Mouse (Mus musculus): ENCODE data around the gene Rab3ip. TPM values are rescaled to one million over a fixed set of nuclear protein-coding genes. Genes with fewer than 3 reads are reported as not detected.

The Rab3ip gene
- 10 to 100 TPM; 87.7 to 90.2 TPM for total RNA-seq (2021)

GRCm38 (mm10) chr10:116950009-116950769 lies at the start of gene Rab3ip:
Gene Rab3ip, minus strand, starts transcription at chr10:116950769.
- DNase-seq, result peak; percentile 94

GRCm38 (mm10) chr10:116998716-116999455 lies 48.3 kb upstream of the Rab3ip start:
- no peak for DNase-seq

- DNase-seq, result peak; percentile 78
Observed at GRCm38 (mm10) chr10:116996236-116996600, 45.6 kb upstream of the Rab3ip start.

DNA sequence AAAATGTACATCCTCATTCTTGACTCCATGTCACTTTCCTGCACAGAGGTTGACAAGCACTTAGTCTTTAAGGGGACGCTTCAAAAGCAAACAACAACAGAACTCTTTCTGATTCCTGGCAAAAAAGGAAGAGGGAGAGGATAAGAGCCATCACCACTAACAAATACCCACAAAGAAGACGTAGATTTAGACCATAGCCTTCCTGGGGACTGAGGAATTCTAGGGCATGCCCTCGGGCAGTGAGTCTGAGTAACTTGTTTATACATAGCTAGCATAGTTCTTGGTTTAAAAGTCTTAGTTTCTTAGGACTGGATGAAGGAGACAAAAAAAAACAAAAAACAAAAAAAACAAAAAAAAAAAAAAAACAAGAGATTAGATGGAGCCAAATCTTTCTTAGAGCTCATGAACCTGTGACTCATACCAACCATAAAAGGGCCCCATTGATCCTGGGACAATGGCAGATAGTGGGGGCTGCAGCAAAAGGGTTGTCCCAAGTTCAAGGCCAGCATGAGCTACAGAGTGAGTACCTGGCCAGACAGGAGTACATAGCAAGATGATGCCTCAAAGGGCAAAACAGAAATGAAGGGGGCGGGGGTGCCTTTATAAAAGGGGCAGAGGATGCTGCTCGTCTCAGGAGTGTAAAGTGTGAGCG lies 45.1 kb upstream of the Rab3ip start:
- DNase-seq, result no peak

- no peak for DNase-seq
Observed at GRCm38 (mm10) chr10:116995162-116995561, 44.6 kb upstream of the Rab3ip start.

- no peak for DNase-seq
Observed at GRCm38 (mm10) chr10:116993971-116994370, 43.4 kb upstream of the Rab3ip start.

DNA sequence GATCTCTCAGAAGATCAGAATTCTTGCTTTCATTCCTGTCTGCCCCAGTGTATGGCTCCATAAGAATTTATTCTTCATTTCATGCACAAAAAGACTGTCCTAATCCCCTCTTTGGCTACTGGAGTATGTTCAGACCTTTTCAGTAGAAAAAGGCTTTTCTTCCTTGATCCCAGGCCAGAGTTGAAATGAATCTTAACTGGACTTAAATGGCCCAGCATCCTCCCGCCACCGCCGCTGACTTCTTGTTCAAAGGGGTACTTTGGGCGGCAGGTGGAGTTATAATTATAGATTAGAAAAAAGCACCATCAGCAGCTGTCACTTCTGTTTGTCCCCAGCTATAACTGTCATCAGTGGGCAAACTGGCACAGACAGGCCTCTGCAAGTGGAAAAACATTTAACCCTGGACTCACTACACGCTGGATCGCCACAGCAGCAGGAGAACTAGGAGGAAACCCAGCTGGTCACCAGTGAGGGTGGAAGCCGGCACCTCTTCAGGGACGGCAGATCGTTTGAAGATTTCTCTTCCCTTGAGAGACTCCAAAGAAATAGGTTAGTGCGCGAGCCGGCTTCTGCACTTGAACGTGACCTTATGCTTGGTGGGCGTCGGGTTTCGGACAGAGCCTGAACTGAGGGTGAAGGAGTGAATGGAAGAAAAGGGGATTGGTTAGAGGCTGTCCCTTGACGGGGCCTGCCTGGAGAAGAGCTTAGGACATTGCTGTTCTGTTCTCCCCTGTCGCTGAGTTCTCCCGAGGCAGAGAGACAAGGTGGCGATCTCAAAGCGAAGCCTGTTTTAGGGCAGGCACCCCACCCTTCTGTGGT lies 35.9 kb upstream of the Rab3ip start, which contains the start of gene Best3:
Best3 (plus strand) TSS at position 51 of the 819 bp plus-strand sequence.
- no peak for DNase-seq

GRCm38 (mm10) chr10:116984836-116985235 lies 34.3 kb upstream of the Rab3ip start:
- no peak for DNase-seq

DNA sequence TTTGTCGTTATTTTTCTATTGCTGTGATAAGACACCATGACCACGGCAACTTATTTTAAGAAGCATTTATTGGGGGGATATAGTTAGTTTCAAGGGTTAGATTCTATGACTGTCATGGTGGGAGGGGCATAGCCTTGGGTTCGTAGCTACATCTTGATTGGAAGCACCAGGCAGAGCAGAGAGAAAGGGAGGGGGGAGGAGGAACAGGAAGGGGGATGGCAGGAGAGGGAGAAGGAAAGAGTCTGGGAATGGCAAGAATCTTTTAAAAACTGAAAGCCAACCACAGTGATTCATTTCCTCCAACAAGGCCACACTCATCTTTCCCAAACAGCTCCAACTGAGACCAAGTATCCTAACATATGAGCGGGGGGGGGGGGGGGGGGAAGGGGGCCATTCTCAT lies 32.0 kb upstream of the Rab3ip start:
- DNase-seq, result no peak

DNA sequence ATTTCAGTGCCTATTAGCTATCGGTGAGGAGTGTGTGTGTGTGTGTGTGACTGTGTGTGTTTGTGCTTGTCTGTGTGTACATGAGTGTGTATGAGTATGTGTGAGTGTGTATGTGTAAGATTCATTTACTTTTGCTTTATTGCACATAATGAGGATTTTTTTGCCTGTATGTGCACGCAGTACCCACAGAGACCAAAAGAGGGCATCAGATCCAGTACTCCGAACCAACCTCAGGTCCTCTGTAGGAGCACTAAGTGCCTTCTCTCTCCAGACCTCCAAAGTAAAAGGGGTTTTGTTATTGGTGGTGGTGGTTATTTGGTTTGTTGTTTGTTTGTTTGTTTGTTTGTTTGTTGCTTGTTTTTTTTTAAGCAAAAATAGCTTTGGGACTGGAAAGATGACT lies 30.3 kb upstream of the Rab3ip start:
- peak; percentile 59 for DNase-seq

DNA sequence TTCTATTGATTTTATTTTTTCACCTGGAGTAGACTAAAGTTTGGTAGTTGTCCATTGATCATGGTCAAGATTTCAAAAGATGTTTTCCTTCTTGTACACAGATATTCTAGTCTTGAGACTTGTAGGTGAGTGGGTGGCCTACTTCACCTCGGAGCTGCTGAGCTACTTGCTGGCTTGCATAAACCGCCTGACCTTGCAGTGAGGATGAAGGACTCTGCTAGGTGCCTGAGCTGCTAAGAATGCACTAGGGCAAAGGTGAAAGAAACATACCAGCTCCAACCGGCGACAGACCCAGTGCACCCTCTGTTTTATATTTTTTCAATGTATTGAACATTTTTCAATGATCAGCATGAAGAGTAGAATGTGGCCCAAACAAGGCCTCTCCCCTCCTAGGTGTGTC lies 29.7 kb upstream of the Rab3ip start:
- DNase-seq, result no peak

- no peak for DNase-seq
Observed at GRCm38 (mm10) chr10:116978841-116979240, 28.3 kb upstream of the Rab3ip start.

- no peak for DNase-seq
Observed at GRCm38 (mm10) chr10:116977858-116978257, 27.3 kb upstream of the Rab3ip start.

- no peak for DNase-seq
Observed at GRCm38 (mm10) chr10:116977455-116977854, 26.9 kb upstream of the Rab3ip start.

GRCm38 (mm10) chr10:116972509-116972908 lies 21.9 kb upstream of the Rab3ip start, which contains the start of gene Gm10271:
Gene Gm10271, minus strand, starts transcription at chr10:116972609.
- no peak for DNase-seq

GRCm38 (mm10) chr10:116968741-116969140 lies 18.2 kb upstream of the Rab3ip start:
- DNase-seq, result no peak

DNA sequence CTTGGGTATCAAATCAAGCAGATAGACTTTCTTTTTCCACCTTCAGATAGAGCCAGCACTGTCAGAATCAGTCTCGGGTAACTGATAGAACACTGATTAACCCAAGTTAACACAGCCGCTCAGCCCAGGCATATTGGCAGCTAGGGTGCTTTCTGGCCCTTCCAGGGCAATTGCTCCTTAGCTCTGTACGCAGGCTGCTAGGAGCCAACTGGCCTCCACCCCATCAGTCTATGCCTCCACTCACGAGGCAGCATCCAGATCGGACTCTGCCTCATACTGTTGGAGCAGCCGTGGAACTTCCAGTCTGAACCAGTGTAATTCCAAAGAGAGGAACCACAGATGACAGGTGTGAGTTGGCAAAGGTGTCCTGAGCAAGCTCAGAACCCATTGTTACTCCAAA lies 15.5 kb upstream of the Rab3ip start:
- no peak for DNase-seq

DNA sequence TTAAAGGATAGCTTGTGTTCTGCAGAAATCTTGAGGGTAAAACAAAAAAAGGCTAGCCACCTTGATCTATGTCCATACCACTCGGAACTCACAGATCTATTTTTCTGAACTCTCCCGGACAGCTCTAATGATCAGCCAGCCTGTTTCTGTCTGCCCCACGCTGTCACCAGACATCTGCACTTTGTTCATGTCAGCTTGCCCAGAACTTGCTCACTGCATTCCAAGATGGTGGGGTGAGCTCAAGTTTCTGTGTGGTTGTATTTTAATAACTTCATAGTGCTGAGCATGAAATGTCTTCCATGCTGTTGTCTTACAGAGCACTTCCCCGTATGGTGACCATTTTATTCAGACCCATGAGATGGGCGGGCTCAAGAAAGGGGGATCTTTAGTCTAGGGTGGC lies 14.7 kb upstream of the Rab3ip start:
- DNase-seq, result peak; percentile 55

DNA sequence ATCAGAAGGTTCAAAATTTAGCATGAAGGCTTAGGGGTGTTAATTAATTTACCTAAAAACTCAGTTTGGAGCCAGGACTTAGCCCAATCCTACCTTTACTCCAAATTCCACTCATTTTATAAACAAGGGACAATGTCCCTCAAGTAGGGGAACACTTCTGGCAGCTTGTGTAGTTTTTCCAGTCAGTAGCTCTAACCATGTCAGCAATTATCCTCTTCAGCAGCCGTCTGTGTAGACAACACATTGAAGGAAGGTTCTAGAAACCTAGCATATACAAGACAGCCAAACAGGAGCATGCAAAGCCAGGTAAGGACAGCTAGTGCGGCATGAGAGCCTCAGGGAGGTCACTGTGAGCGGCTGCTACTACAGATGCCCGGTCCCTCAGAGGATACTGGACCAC lies 14.0 kb upstream of the Rab3ip start:
- DNase-seq, result no peak

- no peak for DNase-seq
Observed at GRCm38 (mm10) chr10:116964084-116964483, 13.5 kb upstream of the Rab3ip start.

DNA sequence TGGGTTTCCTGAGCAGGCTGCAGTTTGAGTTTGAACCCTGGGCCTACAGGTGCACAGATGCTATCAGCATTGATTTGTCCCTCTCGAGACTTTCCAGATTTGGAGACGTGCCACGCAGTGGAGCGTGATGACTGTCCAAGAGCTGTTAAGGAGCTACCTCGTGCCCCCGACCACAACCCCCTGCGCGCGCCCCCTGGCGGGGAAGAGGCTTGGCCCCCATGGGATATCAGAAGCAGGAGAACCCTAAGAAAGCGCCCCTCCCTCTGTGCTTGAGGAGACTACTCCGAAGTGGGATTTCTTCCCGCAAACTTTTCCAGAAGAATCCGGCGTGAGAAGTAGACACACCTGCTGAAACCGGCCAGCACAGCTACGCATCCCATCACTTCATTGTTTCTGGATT lies 12.2 kb upstream of the Rab3ip start:
- no peak for DNase-seq

- no peak for DNase-seq
Observed at GRCm38 (mm10) chr10:116962152-116962551, 11.6 kb upstream of the Rab3ip start.

Data from heart, postnatal 4 days (tissue).